Mouse (Mus musculus) right cerebral cortex, postnatal 36 days (tissue): ENCODE data around the gene Bcat1.

ENCODE experiments used
- DNase-seq, 2 experiments: peaks; one replicate each; pipeline ENCODE4 v3.0.0; 2022; ENCODE audit warnings: low spot score in 2 of 2, mixed read lengths in 1 of 2

Gene Bcat1

DNA sequence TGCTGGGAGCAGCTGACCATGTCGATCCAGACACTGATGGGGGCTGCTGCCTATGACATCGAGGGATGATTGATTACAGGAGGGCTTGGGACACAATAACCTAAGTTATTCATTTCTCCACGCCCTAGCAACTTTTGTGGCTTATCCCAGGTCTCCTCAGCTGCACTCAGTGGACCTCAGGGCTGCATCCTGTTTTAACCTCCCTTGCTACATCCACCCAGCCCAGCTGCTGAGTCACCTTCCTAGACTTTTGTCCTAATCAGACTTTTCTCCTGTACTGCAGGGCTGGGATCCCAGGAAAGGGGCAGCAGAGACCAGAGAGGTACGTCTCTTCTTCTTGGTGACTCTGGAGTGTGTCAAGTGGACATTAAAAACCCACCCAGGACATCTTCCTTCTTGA, 19.9 kb downstream of the Bcat1 start:
- DNase-seq = no peak

DNA sequence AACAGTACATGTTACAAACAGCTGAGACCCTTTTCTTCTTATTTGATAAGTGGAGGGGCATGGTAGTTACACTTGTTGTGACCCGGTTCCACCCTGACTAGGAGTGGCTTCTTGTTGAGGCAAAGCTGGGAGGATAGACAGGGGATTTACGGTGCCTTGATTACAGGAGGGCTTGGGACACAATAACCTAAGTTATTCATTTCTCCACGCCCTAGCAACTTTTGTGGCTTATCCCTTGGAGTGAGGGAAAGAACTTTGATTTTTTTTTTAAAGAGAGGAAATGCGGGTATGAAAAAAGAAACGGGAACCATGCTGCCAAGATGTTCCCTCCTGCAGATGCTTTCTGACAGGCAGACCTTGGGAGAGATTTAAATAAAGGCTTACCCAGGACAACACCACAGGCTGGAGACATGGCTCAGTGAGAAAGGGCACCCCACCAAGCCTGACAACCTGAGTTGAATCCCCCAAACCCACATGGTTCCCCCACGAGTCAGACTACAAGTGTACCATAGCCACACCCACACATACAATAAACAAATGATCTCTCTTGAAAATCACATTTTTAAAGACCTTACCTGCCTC, 20.6 kb downstream of the Bcat1 start:
- DNase-seq = no peak

DNA sequence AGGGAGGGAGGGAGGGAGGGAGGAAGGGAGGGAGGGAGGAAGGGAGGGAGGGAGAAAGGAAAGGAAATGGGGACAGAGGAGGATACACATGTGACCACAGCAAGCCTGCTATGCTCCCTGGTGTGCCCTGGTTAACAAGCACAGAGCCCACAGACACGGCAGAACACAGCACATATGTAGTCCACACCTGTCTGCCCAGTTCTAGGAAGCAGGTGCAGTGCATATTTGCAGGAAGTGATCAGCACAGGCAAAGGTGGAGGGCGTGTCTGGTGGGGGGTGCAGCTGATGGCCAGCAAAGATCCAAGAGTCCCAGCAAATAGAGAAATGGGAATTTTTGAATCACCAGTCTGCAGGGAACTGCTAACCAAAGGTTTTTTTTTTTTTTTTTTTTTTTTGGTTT, 23.3 kb downstream of the Bcat1 start:
- DNase-seq = no peak

DNA sequence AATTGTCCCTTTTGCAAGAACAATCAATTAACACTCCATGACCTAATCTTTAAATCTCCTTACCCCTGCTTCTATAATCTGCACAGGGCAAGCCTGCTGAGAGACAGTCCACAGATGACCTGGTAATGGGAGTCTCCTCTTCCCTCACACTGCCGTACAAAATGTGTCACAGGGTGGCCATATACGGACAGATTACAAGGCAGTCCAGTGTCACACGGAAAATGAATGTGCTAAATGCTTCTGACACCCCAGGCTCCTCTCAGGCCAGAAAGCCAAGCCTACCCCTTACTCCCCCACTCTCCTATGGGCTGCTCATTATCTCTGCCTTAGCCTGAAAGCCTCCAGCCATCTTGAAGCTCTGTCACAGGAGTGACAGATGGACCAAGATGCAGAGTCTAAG, 25.1 kb downstream of the Bcat1 start:
- no peak for DNase-seq

DNA sequence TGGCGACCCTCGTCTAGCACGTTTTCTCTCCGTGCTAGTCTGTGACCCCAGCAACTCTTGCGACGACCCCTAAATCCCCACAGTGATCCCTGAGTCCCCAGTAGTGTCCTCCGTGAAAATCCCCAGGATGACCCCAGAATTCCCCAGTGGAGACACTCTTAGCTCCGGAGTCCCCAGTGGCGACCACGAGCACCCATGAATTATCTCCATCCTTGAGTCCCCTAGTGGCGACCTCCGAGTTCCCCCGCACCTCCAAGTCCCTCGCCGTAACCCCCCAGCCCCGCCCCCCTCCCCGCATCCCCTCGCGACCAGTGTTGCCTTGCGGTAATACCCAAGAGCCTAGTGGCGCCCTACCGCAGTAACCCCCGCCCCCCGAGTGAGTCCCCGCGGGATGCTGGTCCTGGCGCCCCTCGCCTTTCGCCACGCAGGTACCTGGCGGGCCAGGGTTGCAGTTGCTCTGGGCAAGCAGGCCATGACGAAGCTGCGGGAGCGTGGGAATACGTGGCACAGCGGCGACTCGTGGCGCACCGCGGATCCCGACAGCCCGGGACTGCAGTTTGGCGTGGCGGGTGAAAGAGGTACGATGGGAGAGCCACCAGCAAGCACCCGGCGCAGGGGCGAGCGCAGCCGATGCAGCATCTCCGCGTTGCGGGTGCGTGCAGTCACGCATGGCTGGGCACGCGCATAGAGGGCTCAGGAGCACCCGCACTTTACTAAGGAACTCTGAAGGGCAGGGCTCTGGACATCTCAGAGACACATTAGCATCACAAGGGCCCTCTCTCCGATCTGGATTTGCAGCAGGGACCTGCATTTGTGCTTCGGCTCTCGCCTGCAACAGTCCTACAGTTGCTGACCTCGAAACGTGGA, 27.6 kb downstream of the Bcat1 start:
- peak in 1 of 2 experiments; percentile 23 for DNase-seq

DNA sequence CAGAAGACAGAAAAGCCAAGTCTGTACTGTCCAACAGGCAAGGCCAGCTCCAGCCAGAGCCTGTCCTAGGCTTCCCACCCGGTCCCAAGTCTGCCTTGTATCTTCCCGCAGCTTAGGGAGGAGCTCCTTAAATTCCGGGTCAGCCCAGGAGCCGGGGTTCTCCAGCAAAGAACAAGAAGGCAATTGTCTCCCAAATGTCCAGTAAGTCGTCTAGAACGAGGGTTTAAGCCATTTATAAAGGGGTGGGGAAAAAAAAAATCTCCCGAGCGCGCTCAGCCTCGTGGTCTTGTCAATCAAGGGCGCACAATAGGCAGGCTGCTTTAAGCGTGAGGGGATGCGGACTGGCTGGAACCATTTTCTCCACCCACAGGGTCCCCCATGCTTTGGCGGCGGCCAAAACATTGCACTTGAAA, 28.5 kb downstream of the Bcat1 start:
- DNase-seq = peak in 1 of 2 experiments; percentile 31

DNA sequence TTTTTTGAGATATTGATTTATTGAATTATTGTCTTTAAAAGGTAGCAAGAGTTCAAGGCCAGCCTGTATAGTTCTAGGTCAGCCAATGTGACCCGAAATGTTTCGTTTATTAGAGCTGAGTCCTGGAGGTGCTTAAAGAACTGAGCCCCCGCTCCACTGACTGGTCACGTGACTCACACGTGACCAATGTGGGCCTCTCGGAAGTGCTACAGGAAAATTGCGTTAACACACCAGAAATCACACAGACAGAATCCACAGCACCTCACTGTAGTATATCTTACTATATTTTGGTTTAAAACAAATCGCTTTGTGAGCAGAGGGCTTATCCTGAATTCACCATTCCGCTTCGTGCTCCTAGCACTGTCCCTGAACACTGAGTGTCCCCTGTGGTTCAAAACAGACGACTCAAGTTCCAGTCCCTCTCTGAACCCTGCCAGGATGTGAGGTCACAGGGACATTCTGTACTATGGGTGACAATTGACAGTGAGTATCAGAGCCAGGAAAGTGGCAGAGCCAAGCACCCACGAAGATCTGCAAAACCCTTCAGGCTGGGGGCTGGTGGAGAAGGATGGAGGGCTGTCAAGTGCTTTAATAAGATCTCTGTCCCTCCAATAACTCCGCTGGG, 29.6 kb downstream of the Bcat1 start:
- DNase-seq = no peak

DNA sequence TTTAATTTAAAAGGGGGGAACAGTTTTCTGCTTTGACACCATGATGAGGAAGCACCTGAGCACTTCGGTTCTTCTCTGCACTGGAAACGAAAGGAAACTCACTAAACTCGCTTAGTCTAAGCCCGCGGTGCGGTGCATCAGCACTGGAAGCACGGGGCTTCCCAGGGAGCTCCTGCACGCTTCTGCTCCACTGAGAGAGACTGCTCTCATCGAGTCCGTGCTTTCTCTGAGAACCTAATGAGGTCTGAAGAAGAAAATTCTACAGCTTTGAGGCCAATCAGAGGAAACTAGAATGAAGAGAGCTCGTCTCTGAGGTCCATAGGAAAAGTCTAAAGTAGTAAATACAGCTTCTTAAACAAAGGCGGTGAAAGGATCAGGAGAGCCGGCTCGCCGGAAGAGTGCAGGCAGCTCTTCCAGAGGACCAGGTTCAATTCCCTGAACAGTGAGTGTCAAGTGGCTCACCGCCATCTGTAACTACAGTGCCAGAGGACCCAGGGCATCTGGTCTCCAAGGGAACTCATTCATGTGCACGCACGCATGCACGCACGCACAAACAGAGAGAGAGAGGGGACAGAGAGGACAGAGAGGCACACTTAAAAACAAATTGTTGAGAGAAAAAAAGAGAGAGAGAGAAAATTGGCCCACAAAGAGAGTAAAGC, 30.9 kb downstream of the Bcat1 start:
- no peak for DNase-seq

DNA sequence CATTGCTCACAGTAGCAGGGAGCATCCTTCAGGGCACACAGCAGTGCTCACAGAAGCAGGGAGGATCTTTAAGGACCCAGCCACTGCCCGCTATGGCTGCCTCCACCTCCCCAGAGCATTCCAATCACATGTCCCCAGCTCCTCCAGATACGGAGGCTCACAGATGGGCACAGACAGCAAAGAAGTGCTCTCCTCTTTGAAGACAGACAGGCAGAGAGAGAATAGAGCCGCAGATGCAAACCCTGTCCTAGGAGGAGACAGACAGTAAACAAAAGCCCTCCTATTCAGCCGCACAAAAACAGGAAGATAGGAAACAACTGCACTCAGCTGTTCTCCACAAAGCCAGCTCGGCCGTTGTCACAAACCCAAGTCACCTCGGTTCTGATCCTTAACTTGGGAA, 35.3 kb downstream of the Bcat1 start:
- no peak for DNase-seq

DNA sequence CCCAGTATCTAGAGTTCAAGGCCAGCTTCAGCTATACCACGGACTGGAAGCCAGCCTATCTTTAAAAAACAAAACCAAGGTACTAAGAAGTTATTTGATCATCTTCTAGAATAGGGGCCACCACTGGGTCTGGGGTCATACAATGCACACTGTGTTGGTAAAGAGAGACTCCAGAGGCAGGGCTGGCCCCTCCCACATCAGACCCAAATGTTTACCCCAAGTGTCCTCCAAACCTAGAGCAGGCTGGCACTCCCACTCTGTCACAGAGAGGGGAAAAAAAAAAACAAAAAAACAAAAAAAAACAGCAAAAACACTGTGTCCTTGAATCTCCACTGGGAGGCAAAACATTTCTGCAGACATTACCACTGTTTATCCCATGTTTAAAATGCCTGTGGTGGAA, 38.4 kb downstream of the Bcat1 start:
- no peak for DNase-seq

DNA sequence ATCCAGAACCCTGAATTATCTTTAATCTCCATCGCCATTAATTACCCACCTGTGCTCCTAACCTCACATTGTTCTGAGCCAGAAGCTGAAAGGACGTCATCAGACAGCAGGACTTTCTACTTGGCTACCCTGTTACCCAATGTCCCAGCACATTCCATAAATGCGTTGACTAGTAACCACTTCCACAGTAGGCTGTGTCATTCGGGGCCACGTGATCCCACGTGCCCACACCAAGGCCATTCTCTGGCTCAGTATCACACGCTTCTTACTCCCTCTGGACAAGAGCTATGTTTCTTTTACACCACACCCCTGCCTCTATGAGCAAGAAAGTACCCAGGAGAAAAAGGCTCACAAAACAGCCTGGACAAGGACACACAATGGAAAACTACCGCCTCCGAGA, 40.6 kb downstream of the Bcat1 start:
- DNase-seq = no peak

DNA sequence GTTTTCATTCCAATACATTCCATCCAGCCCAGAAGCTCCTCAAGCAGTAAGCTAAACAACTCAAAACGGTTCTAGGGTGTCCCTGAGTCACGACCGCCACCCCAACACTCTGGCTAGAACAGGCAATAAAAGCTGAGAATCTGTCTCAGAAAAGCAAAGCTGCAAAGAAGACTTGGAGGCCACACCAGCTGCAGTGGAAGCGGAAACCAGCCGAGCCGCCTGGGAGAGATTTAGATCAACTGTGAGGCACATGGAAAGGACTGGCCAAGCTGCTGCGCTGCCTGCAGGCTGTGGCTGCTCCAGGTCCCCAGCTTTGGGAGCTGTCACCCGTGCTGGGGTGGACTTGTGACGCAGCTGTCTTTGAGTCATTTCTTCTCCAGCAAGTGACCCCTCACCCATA, 45.4 kb downstream of the Bcat1 start:
- no peak for DNase-seq

DNA sequence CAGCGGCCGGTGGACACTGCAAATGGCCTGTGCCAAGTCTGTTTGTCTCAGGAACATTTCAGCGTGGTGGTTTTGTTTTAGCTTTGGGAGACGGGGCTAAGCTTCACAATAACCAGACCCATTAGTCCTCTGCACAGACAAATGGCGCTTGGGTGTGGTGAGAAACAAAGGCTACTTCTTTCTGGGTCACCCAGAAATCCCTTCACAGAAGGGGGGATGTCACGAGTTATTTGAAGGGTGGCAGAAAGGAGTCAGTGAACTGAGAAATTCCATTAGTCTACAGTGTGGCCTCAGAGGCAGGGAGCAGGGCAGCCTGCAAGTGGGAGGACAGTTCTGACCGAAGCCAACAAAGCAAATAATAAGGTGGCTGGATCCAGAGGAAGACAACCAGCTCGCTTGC, 52.0 kb downstream of the Bcat1 start:
- no peak for DNase-seq

DNA sequence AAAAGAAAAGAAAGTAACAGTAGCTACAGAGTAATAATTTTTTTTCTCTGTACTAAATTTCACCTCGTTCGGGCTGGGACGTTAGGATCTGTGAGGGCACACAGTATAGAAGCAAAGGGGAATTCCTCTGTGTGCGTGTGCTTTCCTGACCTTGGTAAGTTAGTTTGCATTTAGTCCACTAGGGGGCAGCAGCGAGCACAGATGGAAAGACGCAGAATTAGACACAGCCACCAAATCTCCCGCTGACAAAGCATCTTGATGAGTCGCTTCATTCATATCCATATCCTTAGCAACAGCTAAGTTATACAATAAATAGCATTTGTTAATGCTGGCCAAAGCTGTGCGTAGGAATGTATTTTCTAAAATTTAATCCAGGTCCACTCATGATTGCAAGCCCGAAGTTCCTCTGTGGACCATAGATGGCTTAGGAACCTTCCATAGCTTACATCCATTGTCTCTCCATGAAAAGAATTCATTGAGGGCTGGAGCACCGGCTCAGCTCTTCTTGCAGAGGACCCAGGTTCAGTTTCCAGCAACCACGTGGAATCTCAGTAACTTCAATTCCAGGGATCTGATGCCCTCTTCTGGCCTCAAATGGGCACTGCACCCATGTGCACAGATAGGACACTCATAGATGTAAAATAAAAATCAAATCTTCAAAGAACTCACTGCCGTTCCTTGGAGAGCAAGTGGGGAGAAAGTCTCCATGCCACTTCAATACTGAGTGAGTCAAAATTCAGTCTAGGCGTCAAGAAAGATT, 52.8 kb downstream of the Bcat1 start:
- no peak for DNase-seq

DNA sequence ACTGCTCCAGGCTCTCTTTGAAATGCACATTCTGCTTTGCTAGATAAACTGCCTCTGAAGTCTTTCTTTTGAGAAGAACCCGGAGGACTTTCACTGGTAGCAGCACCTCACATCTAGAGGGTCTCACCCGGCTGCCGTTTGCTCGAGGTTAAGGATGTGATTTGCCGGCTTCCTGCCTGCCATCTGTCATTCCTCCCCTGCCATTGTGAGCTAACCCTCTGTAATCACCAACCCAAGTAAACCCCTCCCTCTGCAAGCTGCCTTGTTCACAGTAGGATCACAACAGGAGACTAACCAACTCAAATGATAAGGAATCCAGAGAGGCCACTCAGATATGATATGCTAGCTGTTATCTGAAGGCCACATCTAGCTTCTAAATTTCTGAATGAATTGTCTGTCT, 53.6 kb downstream of the Bcat1 start:
- no peak for DNase-seq

DNA sequence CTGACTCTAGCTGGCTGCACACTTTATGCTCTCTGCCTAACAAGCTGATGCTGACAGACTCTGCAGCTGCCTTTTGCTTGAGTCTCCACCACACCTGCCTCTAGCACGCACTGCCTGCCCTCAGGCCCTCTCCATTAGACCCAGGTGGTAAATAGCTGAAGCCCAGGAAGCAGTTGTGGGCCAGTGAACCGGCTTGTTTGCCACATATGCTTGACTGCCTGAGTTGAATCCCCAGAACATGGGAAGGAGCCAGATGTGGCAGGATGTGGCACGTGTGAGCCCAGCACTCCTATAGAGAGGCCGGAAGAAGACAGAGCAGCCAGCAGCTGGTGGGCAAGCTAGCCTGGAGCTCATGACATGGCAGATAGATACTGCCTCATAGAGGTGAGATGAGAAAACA, 55.4 kb downstream of the Bcat1 start:
- no peak for DNase-seq

DNA sequence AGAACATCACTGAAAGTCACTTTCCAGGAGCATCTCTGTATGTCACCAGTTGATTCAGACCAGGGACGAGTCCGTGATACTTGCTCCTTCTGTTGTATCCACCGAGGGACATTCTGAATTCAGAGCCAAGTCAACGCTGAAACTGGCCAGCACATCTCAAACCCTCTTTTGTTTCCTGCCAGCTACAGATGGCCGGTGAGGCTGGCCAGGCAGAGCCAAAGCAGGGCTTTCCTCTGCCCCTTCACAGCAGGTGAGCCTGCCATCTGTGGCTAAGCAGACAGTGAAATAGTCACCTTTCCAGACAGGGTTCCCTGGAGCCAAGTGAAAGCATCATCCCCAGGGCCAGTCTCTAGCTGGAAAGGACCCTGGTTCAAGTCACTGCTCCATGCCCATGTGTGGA, 57.7 kb downstream of the Bcat1 start:
- DNase-seq = no peak

DNA sequence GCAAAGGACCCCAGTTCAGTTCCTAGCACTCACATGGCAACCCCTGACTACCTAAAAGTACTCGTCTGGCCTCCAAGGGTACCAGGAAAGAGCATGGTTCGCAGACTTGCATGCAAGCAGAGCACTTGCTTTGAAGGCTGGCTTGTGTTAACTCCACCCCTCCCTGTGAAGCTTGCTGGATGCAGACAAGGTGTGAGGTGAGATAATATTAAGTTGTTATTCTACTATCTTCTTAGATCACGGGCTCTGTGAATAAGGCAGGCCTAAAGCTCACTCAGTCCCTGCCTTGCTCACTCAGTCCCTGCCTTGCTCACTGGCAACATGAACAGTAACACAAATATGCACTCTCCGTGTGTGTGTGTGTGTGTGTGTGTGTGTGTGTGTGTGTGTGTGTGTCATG, 58.5 kb downstream of the Bcat1 start:
- no peak for DNase-seq

DNA sequence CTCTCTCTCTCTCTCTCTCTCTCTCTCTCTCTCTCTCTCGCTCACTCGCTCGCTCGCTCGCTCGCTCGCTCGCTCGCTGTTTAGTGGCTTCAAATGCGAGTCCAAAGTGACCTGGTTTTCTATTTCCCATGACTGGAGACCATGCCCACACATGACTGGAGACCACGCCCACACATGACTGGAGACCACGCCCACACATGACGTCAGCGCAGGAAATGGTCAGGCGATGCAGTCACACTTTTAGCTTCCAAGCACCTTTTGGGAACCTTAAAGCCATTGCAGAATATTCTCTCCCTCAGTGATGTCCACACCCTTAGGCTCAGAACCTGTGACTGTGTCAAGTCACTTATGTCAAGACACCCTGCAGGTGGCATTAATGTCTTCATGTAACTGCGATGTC, 59.3 kb downstream of the Bcat1 start:
- DNase-seq = no peak

DNA sequence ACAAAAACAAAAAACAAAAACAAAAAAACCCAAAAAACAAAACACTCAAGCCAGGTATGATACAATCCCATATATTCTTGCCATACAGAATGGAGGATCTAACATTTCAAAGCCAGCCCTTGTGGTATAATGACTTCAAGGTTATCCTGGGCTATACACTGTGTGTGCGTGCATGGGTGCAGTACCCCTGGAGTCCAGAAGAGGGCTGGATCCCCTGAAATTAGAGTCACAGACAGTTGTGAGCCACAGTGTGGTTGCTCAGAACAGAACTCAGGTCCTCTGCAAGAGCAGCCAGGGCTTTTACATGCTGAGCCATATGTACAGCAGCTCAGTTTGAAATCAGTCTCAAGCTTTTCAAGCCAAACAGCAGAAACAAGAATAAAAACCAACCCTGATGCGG, 61.0 kb downstream of the Bcat1 start:
- no peak for DNase-seq

DNA sequence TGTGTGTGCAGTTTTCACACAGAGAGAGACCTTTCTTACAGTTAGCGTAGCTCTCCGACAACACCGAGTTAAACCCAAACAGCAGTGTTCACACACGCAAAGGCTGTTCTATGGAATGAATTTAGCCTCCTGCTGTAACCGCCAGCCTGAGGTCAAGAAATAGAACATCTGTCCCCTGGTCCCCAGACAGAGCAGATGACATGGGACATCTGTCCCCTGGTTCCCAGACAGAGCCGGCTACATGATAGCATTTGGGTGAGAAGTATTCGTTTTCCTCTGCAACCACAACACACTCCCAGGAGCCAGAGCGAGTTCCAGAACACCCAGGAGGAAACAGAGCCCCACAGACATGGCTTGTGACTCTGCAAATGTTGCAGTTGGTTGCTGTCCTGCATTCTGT, 63.3 kb downstream of the Bcat1 start:
- no peak for DNase-seq

DNA sequence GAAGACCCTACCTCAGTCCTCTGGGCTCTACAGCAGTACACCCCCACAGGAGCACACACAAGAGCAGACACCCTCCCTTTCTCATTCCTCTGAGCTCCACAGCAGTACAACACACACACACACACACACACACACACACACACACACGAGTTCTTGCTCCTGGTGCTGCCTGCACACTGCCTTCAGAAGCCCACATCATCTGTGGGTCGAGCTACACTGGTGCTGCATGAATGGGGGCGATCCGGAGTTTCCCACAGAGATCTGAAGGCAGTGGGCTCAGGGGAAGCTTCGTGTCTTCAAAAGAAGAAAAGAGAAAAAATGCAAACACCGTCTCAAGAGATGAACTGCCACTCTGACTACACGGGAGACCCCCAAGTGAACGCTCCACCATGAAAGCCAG, 64.8 kb downstream of the Bcat1 start:
- no peak for DNase-seq
